Mouse (Mus musculus): ENCODE results near the gene Hist1h4c.

GRCm38 (mm10) chr13:23702220-23702619 is 4.0 kb upstream of the Hist1h4c start:
- no peak for TF ChIP-seq GATA1 (IDR thresholded peaks at IDR 0.05; ENCODE audit: low read length)
- TF ChIP-seq TAL1 (IDR thresholded peaks at IDR 0.05; ENCODE audit: low read length): no peak

All from erythroblast, embryonic 14.5 days (primary cell).